Mouse (Mus musculus): Measurements from ENCODE around the gene Cyp4f15. TPM values are rescaled to one million over a fixed set of nuclear protein-coding genes. Genes with fewer than 3 reads are reported as not detected.

Gene Cyp4f15
- polyA plus RNA-seq, 2 experiments = 0.29 to 0.40 TPM

GRCm38 (mm10) chr17:32657041-32657440 lies 28.4 kb upstream of the Cyp4f15 start:
- Histone ChIP-seq H3K36me3 (ENCODE audit: control insufficient read depth, insufficient read depth, low read length) (no peaks in the 10 kb centered on the region), H3K4me3 (replicated peaks; ENCODE audit: low read length) (no peak overlapping the region), H3K9me3 (ENCODE audit: control insufficient read depth, low read length) (no peaks in the 10 kb centered on the region), H3K27me3 (ENCODE audit: control insufficient read depth, insufficient read depth, low read length) (no peaks in the 10 kb centered on the region), H3K27ac (replicated peaks; ENCODE audit: low read depth, low read length) (no peak overlapping the region), H3K9ac (ENCODE audit: low read depth, low read length, severe bottlenecking) (no peak overlapping the region), H3K4me1 (ENCODE audit: control insufficient read depth, insufficient read depth, low read length) (no peaks in the 10 kb centered on the region), H3K4me2 (replicated peaks; ENCODE audit: low read depth, low read length, severe bottlenecking) (no peak overlapping the region)
- DNase-seq (ENCODE audit: low spot score) = no peak
- TF ChIP-seq POLR2A (IDR thresholded peaks at IDR 0.05; ENCODE audit: borderline replicate concordance, extremely low read depth, insufficient read depth, insufficient read length) = no peak
- ATAC-seq (ENCODE audit: low FRiP score, low read depth) = no peak
- WGBS = 66% methylated on average over 3 of the region's 3 CpGs

DNA sequence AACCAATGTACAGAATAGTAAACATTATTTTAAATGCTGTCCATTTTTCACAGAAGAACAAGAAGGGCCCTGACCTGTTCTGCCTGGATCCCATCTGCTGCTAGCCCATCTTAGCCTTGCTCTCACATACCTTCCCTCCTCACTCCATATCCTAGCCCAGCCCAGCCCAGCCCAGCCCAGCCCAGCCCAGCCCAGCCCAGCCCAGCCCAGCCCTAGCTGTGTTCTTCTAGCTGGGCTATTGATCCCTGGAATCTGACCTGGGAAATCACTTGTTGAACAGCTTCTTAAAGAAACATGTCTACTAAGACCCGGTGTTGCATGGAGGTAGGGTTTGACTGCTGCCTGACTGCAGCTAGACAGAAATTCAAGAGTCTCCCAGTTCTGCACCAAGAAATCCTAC lies 27.2 kb upstream of the Cyp4f15 start:
- Histone ChIP-seq H3K4me1 (ENCODE audit: control insufficient read depth, insufficient read depth, low read length) (no peaks in the 10 kb centered on the region), H3K9me3 (ENCODE audit: control insufficient read depth, low read length) (no peaks in the 10 kb centered on the region), H3K9ac (ENCODE audit: low read depth, low read length, severe bottlenecking) (no peak overlapping the region), H3K27me3 (ENCODE audit: control insufficient read depth, insufficient read depth, low read length) (no peaks in the 10 kb centered on the region), H3K36me3 (ENCODE audit: control insufficient read depth, insufficient read depth, low read length) (no peaks in the 10 kb centered on the region), H3K4me3 (replicated peaks; ENCODE audit: low read length) (no peak overlapping the region), H3K27ac (replicated peaks; ENCODE audit: low read depth, low read length) (no peak overlapping the region), H3K4me2 (replicated peaks; ENCODE audit: low read depth, low read length, severe bottlenecking) (no peak overlapping the region)
- no peak for ATAC-seq (ENCODE audit: low FRiP score, low read depth)
- no peak for TF ChIP-seq POLR2A (IDR thresholded peaks at IDR 0.05; ENCODE audit: borderline replicate concordance, extremely low read depth, insufficient read depth, insufficient read length)
- 73% methylated on average over 1 of the region's 1 CpGs for WGBS
- no peak for DNase-seq (ENCODE audit: low spot score)

DNA sequence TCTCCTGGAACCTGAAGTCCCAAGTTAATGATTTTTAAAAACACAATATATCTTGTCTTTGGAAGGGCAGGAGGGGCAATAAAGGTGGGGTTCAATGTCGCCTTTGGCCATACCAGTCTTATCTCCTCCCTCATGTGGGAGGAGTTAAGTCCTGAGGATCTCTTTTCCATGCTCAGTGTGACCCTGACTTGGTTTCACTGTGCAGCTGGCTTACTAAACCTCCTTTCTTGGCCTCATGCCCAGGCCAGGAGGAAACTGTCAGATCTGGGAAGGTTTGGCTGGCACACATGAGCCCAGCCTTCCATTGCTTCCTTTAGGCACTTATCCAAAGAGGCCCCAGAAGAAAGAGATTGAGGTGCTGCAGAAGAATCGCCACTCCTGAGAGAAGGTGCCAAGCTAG lies 26.7 kb upstream of the Cyp4f15 start, which contains the start of gene Cyp4f40:
Gene Cyp4f40, plus strand, starts transcription at position 189 of the 400 bp plus-strand sequence.
- no peak within 1 kb of the TSS for H3K9ac ChIP-seq (ENCODE audit: low read depth, low read length, severe bottlenecking)
- H3K27me3 ChIP-seq (ENCODE audit: control insufficient read depth, insufficient read depth, low read length) = no peaks in the 10 kb centered on the region
- TF ChIP-seq POLR2A (IDR thresholded peaks at IDR 0.05; ENCODE audit: borderline replicate concordance, extremely low read depth, insufficient read depth, insufficient read length) = no peak
- H3K27ac ChIP-seq (replicated peaks; ENCODE audit: low read depth, low read length) = no peak within 1 kb of the TSS
- 50% methylated on average over 2 of the region's 2 CpGs for WGBS
- no peak within 1 kb of the TSS for H3K4me2 ChIP-seq (replicated peaks; ENCODE audit: low read depth, low read length, severe bottlenecking)
- no peak within 1 kb of the TSS for H3K4me3 ChIP-seq (replicated peaks; ENCODE audit: low read length)
- H3K9me3 ChIP-seq (ENCODE audit: control insufficient read depth, low read length) = no peaks in the 10 kb centered on the region
- H3K4me1 ChIP-seq (ENCODE audit: control insufficient read depth, insufficient read depth, low read length) = no peaks in the 10 kb centered on the region
- DNase-seq (ENCODE audit: low spot score) (peak; percentile 4), ATAC-seq (ENCODE audit: low FRiP score, low read depth) (no peak)
- H3K36me3 ChIP-seq (ENCODE audit: control insufficient read depth, insufficient read depth, low read length) = no peaks in the 10 kb centered on the region

DNA sequence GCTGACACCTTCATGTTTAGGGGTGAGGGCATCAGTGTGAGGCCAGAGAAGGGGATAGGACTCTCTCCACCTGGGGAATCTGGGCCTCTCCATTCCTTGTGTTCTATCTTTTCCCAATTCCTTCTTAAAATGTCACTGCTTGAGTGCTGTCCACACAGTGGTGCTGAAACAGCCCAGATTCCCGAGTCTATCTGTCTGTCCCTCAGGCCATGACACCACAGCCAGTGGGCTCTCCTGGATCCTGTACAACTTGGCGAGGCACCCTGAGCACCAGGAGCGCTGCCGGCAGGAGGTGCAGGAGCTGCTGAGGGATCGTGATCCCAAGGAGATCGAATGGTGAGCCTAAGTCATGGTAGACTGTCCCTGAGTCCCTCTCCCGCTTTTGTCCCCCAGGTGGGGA lies 11.5 kb upstream of the Cyp4f15 start:
- DNase-seq (ENCODE audit: low spot score) (no peak), ATAC-seq (ENCODE audit: low FRiP score, low read depth) (no peak)
- Histone ChIP-seq H3K4me1 (ENCODE audit: control insufficient read depth, insufficient read depth, low read length) (no peaks in the 10 kb centered on the region), H3K9me3 (ENCODE audit: control insufficient read depth, low read length) (no peaks in the 10 kb centered on the region), H3K4me3 (replicated peaks; ENCODE audit: low read length) (no peak overlapping the region), H3K27me3 (ENCODE audit: control insufficient read depth, insufficient read depth, low read length) (no peaks in the 10 kb centered on the region), H3K9ac (ENCODE audit: low read depth, low read length, severe bottlenecking) (no peak overlapping the region), H3K36me3 (ENCODE audit: control insufficient read depth, insufficient read depth, low read length) (no peaks in the 10 kb centered on the region), H3K4me2 (replicated peaks; ENCODE audit: low read depth, low read length, severe bottlenecking) (no peak overlapping the region), H3K27ac (replicated peaks; ENCODE audit: low read depth, low read length) (no peak overlapping the region)
- 63% methylated on average over 7 of the region's 7 CpGs for WGBS
- TF ChIP-seq POLR2A (IDR thresholded peaks at IDR 0.05; ENCODE audit: borderline replicate concordance, extremely low read depth, insufficient read depth, insufficient read length) = no peak

GRCm38 (mm10) chr17:32676040-32676635 lies 9.3 kb upstream of the Cyp4f15 start:
- DNase-seq (ENCODE audit: low spot score) = no peak
- Histone ChIP-seq H3K27ac (replicated peaks; ENCODE audit: low read depth, low read length) (no peak overlapping the region), H3K4me2 (replicated peaks; ENCODE audit: low read depth, low read length, severe bottlenecking) (no peak overlapping the region), H3K9ac (ENCODE audit: low read depth, low read length, severe bottlenecking) (no peak overlapping the region), H3K27me3 (ENCODE audit: control insufficient read depth, insufficient read depth, low read length) (no peaks in the 10 kb centered on the region), H3K9me3 (ENCODE audit: control insufficient read depth, low read length) (no peaks in the 10 kb centered on the region), H3K4me3 (replicated peaks; ENCODE audit: low read length) (no peak overlapping the region), H3K36me3 (ENCODE audit: control insufficient read depth, insufficient read depth, low read length) (no peaks in the 10 kb centered on the region), H3K4me1 (ENCODE audit: control insufficient read depth, insufficient read depth, low read length) (no peaks in the 10 kb centered on the region)
- 42% methylated on average over 21 of the region's 21 CpGs for WGBS
- ATAC-seq (ENCODE audit: low FRiP score, low read depth) = no peak
- TF ChIP-seq POLR2A (IDR thresholded peaks at IDR 0.05; ENCODE audit: borderline replicate concordance, extremely low read depth, insufficient read depth, insufficient read length) = no peak

All from limb, embryonic 14.5 days (tissue).